Mouse (Mus musculus): ENCODE data around the gene Cdh6. TPM values are rescaled to one million over a fixed set of nuclear protein-coding genes. Genes with fewer than 3 reads are reported as not detected.

The Cdh6 gene
- total RNA-seq (2023), result not detected

GRCm38 (mm10) chr15:13173071-13173778, at the start of gene Cdh6:
Gene Cdh6, minus strand, starts transcription at chr15:13173675.

All from neutrophil, adult 83 days (primary cell).